Mouse (Mus musculus): ENCODE measurements around the gene Cyp3a59. TPM values are rescaled to one million over a fixed set of nuclear protein-coding genes. Genes with fewer than 3 reads are reported as not detected.

Cyp3a59 gene
- not detected in 2 replicates for polyA plus RNA-seq (2012; ENCODE audit: low replicate concordance)

GRCm38 (mm10) chr5:146078945-146079344 lies at the start of gene Cyp3a59:
Cyp3a59 (plus strand) TSS chr5:146079257.

GRCm38 (mm10) chr5:146160439-146160838 lies 81.4 kb downstream of the Cyp3a59 start, which contains the start of gene Gm5565:
Gm5565 (minus strand) TSS chr5:146160539.

Other genes starting within 250 kb of the Cyp3a59 start
- not detected in 2 replicates for gene Cyp3a11, start 199.3 kb upstream of the Cyp3a59 start, polyA plus RNA-seq (2012; ENCODE audit: low replicate concordance)
- not detected in 2 replicates for gene Cyp3a25, start 69.6 kb upstream of the Cyp3a59 start, polyA plus RNA-seq (2012; ENCODE audit: low replicate concordance)
- gene Gm5565, start 81.3 kb downstream of the Cyp3a59 start, polyA plus RNA-seq (2012; ENCODE audit: low replicate concordance): not detected in 2 replicates
- gene Gm6309, start 91.5 kb downstream of the Cyp3a59 start, polyA plus RNA-seq (2012; ENCODE audit: low replicate concordance): not detected in 2 replicates
- gene 1700001J03Rik, start 106.0 kb downstream of the Cyp3a59 start, polyA plus RNA-seq (2012; ENCODE audit: low replicate concordance): not detected in 2 replicates
- gene Rnf6, start 142.3 kb downstream of the Cyp3a59 start, polyA plus RNA-seq (2012; ENCODE audit: low replicate concordance): 8.3 and 17.4 TPM in 2 replicates
- gene Cdk8, start 152.0 kb downstream of the Cyp3a59 start, polyA plus RNA-seq (2012; ENCODE audit: low replicate concordance): 22.1 and 26.3 TPM in 2 replicates

Data from leukemia stem cell, adult 10-12 weeks (primary cell).